Mouse (Mus musculus): ENCODE data around the gene Prr30. TPM values are rescaled to one million over a fixed set of nuclear protein-coding genes. Genes with fewer than 3 reads are reported as not detected.

Gene Prr30
- not detected in 2 replicates for polyA plus RNA-seq (2012; rRNA removed)

DNA sequence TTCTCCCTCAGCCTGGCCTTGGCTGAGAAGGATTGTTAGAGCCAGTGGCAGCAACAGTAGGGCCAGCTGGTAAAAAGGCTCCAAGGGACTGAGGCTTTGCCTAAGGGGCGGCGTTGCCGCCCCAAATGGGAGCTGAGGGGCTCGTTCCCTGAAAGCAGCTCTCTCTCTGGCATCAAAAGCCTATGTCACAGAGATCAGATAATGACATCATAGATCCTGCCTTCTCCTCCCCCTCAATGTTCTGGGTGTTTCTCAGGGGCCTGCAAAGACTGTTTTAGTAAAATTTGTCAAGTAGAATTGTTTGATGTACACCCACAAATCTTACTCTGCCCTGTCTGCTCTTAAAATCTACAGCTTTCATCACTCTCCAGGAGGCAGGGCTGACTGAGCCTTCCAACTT is at the start of gene Prr30:
TSS of gene Prr30 (minus strand) at position 101 of the 400 bp plus-strand sequence.

All from liver, embryonic 14 days (tissue).